Mouse (Mus musculus) CH12.LX (cell line): ENCODE measurements around the gene Gm49320. TPM values are rescaled to one million over a fixed set of nuclear protein-coding genes. Genes with fewer than 3 reads are reported as not detected.
A peak's percentile ranks its signal among the peaks of the same experiment; 100 is the strongest.

Source experiments
- DNase-seq: peaks from one replicate; pipeline ENCODE4 v3.0.0-alpha.2; 2013; ENCODE audit errors: extremely low read depth
- H3K27ac ChIP-seq: 2 replicates; pipeline ENCODE4 v1.5.1; 2012; ENCODE audit warnings: low read depth, mild to moderate bottlenecking, control low read depth, moderate library complexity; ENCODE audit not compliant: insufficient read depth
- H3K27me3 ChIP-seq: replicated peaks from 2 replicates; pipeline ENCODE3; 2012; ENCODE audit warnings: inconsistent platforms
- H3K36me3 ChIP-seq, 2 experiments: replicated peaks in 1 of 2; 2 replicates each; pipeline versions ENCODE3 to v1.6.1; 2012; ENCODE audit warnings: inconsistent platforms in 1 of 2, low read length in 1 of 2, mild to moderate bottlenecking in 1 of 2, mixed read lengths in 1 of 2, moderate library complexity in 1 of 2; ENCODE audit not compliant: control insufficient read depth in 1 of 2, insufficient read depth in 1 of 2
- H3K4me1 ChIP-seq, 2 experiments: 2 replicates each; pipeline ENCODE4 v1.6.1; 2012; ENCODE audit warnings: inconsistent platforms in 1 of 2, moderate library complexity in 1 of 2; ENCODE audit not compliant: insufficient read depth in 2 of 2, control insufficient read depth in 1 of 2
- H3K4me2 ChIP-seq: 2 replicates; pipeline ENCODE4 v1.6.1; 2012; ENCODE audit warnings: low read depth, mild to moderate bottlenecking, control low read depth; ENCODE audit not compliant: poor library complexity, insufficient read depth, severe bottlenecking
- H3K4me3 ChIP-seq, 3 experiments: fragments of 150-350 bp in 1 of 3; sonication (generic) in 1 of 3; replicated peaks in 1 of 3; 2 replicates each; pipeline versions ENCODE3 to v1.5.1; 2011 to 2012; ENCODE audit warnings: low read depth in 2 of 3, low read length in 2 of 3, mild to moderate bottlenecking in 2 of 3, moderate library complexity in 2 of 3, control low read depth in 1 of 3, improper control_type of control experiment in 1 of 3, inconsistent platforms in 1 of 3, mixed read lengths in 1 of 3; ENCODE audit not compliant: poor library complexity in 1 of 3
- H3K79me2 ChIP-seq: replicated peaks from 2 replicates; pipeline ENCODE4 v1.6.1; 2012; ENCODE audit warnings: mild to moderate bottlenecking, moderate library complexity; ENCODE audit not compliant: control insufficient read depth, poor library complexity, insufficient read depth, severe bottlenecking; ENCODE audit errors: extremely low read depth
- H3K9ac ChIP-seq: 2 replicates; pipeline ENCODE4 v1.6.1; 2012; ENCODE audit warnings: low read depth, mild to moderate bottlenecking, control low read depth, moderate library complexity; ENCODE audit not compliant: insufficient read depth
- H3K9me3 ChIP-seq: replicated peaks from 2 replicates; pipeline ENCODE3; 2012; ENCODE audit warnings: low read length, inconsistent platforms, mixed read lengths
- CTCF ChIP-seq, 2 experiments: IDR thresholded peaks in 1 of 2; conservative IDR thresholded peaks in 1 of 2; 2 replicates each; pipeline ENCODE4 v1.5.1; 2011 to 2012; ENCODE audit warnings: low read depth in 2 of 2, low read length in 2 of 2, improper control_type of control experiment in 1 of 2, inconsistent platforms in 1 of 2, mild to moderate bottlenecking in 1 of 2, moderate library complexity in 1 of 2
- E2F4 ChIP-seq: IDR thresholded peaks from 2 replicates; pipeline ENCODE4 v1.6.1; 2011; ENCODE audit warnings: low read depth, low read length, improper control_type of control experiment; ENCODE audit not compliant: insufficient replicate concordance
- IRF4 ChIP-seq: IDR thresholded peaks from 2 replicates; pipeline ENCODE4 v1.6.1; 2014; ENCODE audit warnings: low read depth, mild to moderate bottlenecking, inconsistent platforms, low read length, improper control_type of control experiment
- JUND ChIP-seq: conservative IDR thresholded peaks from 2 replicates; pipeline ENCODE4 v1.6.1; 2011; ENCODE audit warnings: low read depth, low read length, improper control_type of control experiment
- MAX ChIP-seq: IDR thresholded peaks from 2 replicates; pipeline ENCODE4 v1.6.1; 2011; ENCODE audit warnings: low read length, improper control_type of control experiment
- MYC ChIP-seq: IDR thresholded peaks from 2 replicates; pipeline ENCODE4 v1.6.1; 2011; ENCODE audit warnings: low read depth, mild to moderate bottlenecking, improper control_type of control experiment, low read length
- RCOR1 ChIP-seq: conservative IDR thresholded peaks from 2 replicates; pipeline ENCODE4 v1.6.1; 2012; ENCODE audit warnings: low read depth, mild to moderate bottlenecking, inconsistent platforms, low read length, improper control_type of control experiment
- TBP ChIP-seq: conservative IDR thresholded peaks from 2 replicates; pipeline ENCODE4 v1.6.1; 2011; ENCODE audit warnings: low read depth, low read length, improper control_type of control experiment
- ZNF384 ChIP-seq: IDR thresholded peaks from 2 replicates; pipeline ENCODE4 v1.6.1; 2012; ENCODE audit warnings: low read depth, low read length, improper control_type of control experiment, inconsistent platforms
- dilution Hi-C: fragments of 300-500 bp; cut with MboI; formaldehyde crosslinking; loops from 2 replicates; pipeline ENCODE4 v1.14.3; 2020; ENCODE audit warnings: low sequenced_read_pairs; ENCODE audit not compliant: extremely low pct_unique_long_range_greater_than_20kb, extremely low pct_ligation_motif_present
- in situ Hi-C: fragments of 300-500 bp; cut with MboI; formaldehyde crosslinking; loops from 3 replicates; pipeline ENCODE4 v1.14.3; 2019; ENCODE audit warnings: low sequenced_read_pairs, low pct_ligation_motif_present, low pct_unique_long_range_greater_than_20kb, mixed read lengths
- polyA plus RNA-seq: library from polyadenylated mRNA; unstranded; fragments of >175 nt; gene quantifications from 2 replicates; pipeline ENCODE4 v1.2.1, GENCODE M21; 2012; ENCODE audit warnings: low read depth; ENCODE audit not compliant: insufficient read length
- total RNA-seq, 2 experiments: library from RNA; depleted of rRNA; stranded (reverse); fragments of 300-350 nt in 1 of 2; fragments of >200 nt in 1 of 2; gene quantifications; 2 replicates each; pipeline ENCODE4 v1.2.3; 2012 to 2014

The Gm49320 gene
- total and polyA plus RNA-seq, 3 experiments, result 0.08 to 0.23 (median 0.08) TPM

DNA sequence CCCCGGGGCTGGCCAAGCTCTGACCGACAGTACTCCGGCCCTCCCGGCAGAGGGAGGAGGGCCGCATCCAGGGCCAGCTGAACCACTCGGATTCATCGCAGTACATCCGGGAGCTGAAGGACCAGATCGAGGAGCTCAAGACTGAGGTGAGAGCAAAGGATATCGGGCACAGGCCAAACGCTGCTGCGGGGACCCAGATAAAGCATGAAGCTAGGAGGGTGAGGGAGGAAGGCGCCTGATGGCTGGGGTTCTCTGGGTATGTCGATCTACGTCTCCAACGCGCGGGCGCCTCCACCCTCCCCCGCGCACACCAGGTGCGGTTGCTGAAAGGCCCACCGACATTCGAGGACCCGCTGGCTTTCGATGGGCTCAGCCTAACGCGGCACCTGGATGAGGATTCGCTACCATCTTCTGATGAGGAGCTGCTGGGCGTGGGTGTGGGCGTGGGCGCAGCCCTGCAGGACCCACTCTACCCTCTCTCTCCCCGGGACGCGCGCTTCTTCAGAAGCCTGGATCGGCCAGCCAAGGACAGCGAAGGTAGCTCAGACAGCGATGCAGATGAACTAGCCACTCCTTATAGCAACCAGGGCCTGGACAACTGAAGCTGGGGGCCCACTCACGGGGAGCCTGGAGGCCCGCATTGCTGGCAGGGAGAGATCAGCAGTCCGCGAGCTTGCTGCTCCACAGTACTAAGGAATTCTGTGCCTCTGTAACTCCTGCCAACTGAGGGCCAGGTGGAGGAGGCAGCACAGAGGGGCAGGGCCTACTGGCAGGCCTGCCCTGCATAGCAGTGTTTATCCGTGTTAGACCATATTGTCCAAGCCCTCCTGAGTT is 32.3 kb upstream of the Gm49320 start:
- no peak overlapping the region for H3K4me2 ChIP-seq
- peaks cover 0 to 12% of the 10 kb centered on the region in 2 experiments for H3K36me3 ChIP-seq
- dilution Hi-C loops (no loop called here), in situ Hi-C loops (no loop called here)
- TF ChIP-seq IRF4, result no peak
- TF ChIP-seq E2F4, result no peak
- H3K9me3 ChIP-seq, result peaks cover 2% of the 10 kb centered on the region
- no peaks in the 10 kb centered on the region for H3K4me1 ChIP-seq
- H3K9ac ChIP-seq, result no peak overlapping the region
- H3K27me3 ChIP-seq, result no peaks in the 10 kb centered on the region
- no peak overlapping the region for H3K27ac ChIP-seq
- DNase-seq, result no peak
- no peaks in the 10 kb centered on the region for H3K79me2 ChIP-seq
- H3K4me3 ChIP-seq, result no peak overlapping the region

DNA sequence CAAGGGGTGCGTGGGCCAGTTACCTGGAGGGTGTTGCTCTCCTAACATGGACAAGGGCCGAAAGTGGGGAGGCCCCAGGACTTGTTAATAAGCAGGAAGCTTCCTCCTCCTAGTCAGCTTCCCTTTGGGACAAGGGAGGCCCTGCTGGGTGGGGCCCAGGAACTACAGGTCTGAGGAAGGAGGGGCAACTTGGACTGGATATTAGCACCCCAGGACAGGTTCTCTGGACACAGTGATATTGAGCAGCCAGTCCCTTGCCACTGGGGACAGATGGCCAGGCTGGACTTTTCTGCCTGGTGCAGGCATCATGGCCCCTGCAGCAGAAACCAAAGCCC is 31.7 kb upstream of the Gm49320 start:
- H3K4me1 ChIP-seq, result no peaks in the 10 kb centered on the region
- TF ChIP-seq JUND, result no peak
- no peak for TF ChIP-seq ZNF384
- TF ChIP-seq RCOR1, result no peak
- TF ChIP-seq, all 38 proteins: peak for 0
- dilution Hi-C loops (no loop called here), in situ Hi-C loops (no loop called here)
- Histone ChIP-seq H3K9me3 (peaks cover 2% of the 10 kb centered on the region), H3K4me3 (no peak overlapping the region), H3K27me3 (no peaks in the 10 kb centered on the region), H3K9ac (no peak overlapping the region), H3K36me3 (peaks cover 0 to 12% of the 10 kb centered on the region in 2 experiments), H3K79me2 (no peaks in the 10 kb centered on the region), H3K4me2 (no peak overlapping the region), H3K27ac (no peak overlapping the region)
- DNase-seq, result no peak

GRCm38 (mm10) chr8:4211097-4211496 is 27.6 kb upstream of the Gm49320 start:
- H3K27ac ChIP-seq, result no peak overlapping the region
- no peak overlapping the region for H3K4me2 ChIP-seq
- dilution Hi-C loops, result no loop called here
- H3K79me2 ChIP-seq, result no peaks in the 10 kb centered on the region
- peak in 1 of 2 experiments; percentile 10; a peak in 1 of 4 replicates for TF ChIP-seq CTCF (conservative IDR thresholded peaks at IDR 0.05 in 1 of 2, IDR thresholded peaks at IDR 0.05 in 1 of 2; ENCODE audit: low read depth in 2 of 2, low read length in 2 of 2)
- TF ChIP-seq MAX, result no peak
- no peak for TF ChIP-seq MYC
- no peak for TF ChIP-seq TBP
- TF ChIP-seq, all 38 proteins: peak for 1
- peaks cover 0 to 6% of the 10 kb centered on the region in 2 experiments for H3K36me3 ChIP-seq
- peaks cover 7 to 19% of the 10 kb centered on the region in 2 experiments for H3K4me1 ChIP-seq
- H3K9me3 ChIP-seq, result peaks cover 2% of the 10 kb centered on the region
- no peak for DNase-seq
- in situ Hi-C loops, result no loop called here
- no peak overlapping the region for H3K9ac ChIP-seq
- no peaks in the 10 kb centered on the region for H3K27me3 ChIP-seq
- H3K4me3 ChIP-seq, result no peak overlapping the region
